Mouse (Mus musculus): ENCODE results near the gene Nrxn3. TPM values are rescaled to one million over a fixed set of nuclear protein-coding genes. Genes with fewer than 3 reads are reported as not detected.

The Nrxn3 gene
- polyA plus RNA-seq, 1 experiment, result not detected

DNA sequence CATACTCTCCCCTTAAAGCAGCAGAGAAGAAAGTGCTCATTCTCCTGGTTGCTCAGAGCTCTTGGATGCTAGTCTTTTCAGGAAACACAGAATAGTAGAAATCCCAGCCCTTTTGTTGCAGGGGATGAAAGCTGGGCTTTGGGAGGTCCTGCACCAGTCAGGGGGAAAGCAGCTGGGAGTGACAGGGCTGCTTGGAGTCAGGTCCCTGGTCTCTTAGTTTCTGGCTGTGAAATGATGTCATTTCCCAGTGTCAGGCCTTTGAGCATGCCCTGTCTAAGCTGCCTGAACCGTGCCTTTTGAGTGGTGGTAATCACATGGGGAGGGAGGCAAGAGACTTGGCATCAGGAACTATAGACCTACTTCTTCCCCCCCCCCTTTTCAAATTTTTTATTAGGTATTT lies 12.4 kb downstream of the Nrxn3 start:
- Histone ChIP-seq H3K4me1 (ENCODE audit: control insufficient read depth, insufficient read depth, low read length) (no peaks in the 10 kb centered on the region), H3K4me3 (ENCODE audit: insufficient read depth, low read length) (no peak overlapping the region), H3K27ac (ENCODE audit: insufficient read depth, low read depth, low read length) (no peak overlapping the region)
- TF ChIP-seq POLR2A (IDR thresholded peaks at IDR 0.05; ENCODE audit: borderline replicate concordance, low read depth, low read length) (no peak), CTCF (IDR thresholded peaks at IDR 0.05; ENCODE audit: low read depth, low read length) (no peak)

DNA sequence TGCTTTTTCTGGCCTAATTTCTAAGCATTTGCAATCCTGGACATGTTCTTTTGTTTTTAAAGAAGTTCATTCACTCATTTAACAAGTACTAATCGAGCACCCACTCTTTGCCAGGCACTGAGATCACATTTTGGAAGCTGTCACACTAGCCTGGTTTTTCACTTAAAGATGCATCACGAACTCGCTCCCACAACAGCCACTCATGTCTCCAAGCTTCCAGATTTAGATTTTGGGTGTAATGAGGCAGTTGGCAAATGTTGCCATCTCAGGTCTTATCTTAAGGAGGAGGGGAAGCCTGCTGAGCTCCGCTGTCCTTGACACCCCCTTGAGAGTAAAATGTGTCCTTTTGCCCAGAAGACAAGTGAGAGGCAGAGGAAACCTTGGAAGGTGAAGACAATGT lies 14.4 kb downstream of the Nrxn3 start:
- Histone ChIP-seq H3K4me3 (ENCODE audit: insufficient read depth, low read length) (no peak overlapping the region), H3K27ac (ENCODE audit: insufficient read depth, low read depth, low read length) (no peak overlapping the region), H3K4me1 (ENCODE audit: control insufficient read depth, insufficient read depth, low read length) (no peaks in the 10 kb centered on the region)
- TF ChIP-seq POLR2A (IDR thresholded peaks at IDR 0.05; ENCODE audit: borderline replicate concordance, low read depth, low read length) (no peak), CTCF (IDR thresholded peaks at IDR 0.05; ENCODE audit: low read depth, low read length) (no peak)

DNA sequence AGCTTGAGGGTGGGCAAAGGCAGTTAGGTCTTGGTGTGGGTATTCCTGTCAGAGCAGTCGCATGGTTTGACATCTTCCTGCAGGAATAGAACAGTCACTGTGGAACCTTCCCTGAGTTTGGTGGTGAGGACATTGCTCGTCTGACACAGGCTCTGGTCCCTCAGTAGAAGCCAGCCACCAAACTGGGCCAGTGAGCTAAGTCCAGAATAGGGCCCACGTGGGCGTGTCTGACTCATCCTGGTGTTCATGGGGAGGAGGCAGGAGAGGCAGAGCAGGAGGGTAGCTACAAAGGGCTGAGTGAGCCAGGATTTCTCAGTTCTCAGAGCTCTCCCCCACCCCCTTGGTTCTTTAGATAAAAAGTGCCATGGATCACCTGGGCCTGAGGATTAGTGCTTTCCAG lies 15.9 kb downstream of the Nrxn3 start:
- Histone ChIP-seq H3K27ac (ENCODE audit: insufficient read depth, low read depth, low read length) (no peak overlapping the region), H3K4me3 (ENCODE audit: insufficient read depth, low read length) (no peak overlapping the region), H3K4me1 (ENCODE audit: control insufficient read depth, insufficient read depth, low read length) (no peaks in the 10 kb centered on the region)
- TF ChIP-seq POLR2A (IDR thresholded peaks at IDR 0.05; ENCODE audit: borderline replicate concordance, low read depth, low read length) (no peak), CTCF (IDR thresholded peaks at IDR 0.05; ENCODE audit: low read depth, low read length) (no peak)

DNA sequence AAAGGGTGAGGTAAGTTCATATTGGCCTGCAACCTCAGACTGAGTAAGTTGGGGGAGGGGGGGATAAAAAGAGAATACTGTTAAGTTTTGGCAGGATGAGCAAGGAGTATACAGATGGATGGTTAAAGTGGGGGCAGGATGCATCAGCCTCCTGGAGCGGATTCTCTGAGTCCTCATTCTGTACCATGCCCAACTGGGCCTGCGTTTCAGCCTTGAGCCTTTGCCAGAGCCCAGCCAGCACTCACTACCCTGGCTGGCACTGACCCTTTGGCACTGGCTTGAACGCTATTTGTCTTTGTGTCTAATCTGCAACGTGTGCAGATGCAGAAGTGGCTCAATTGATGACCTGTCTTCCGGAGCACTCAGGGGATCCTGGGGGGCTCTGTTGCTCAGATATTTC lies 24.1 kb downstream of the Nrxn3 start:
- no peaks in the 10 kb centered on the region for H3K4me1 ChIP-seq (ENCODE audit: control insufficient read depth, insufficient read depth, low read length)
- TF ChIP-seq CTCF (IDR thresholded peaks at IDR 0.05; ENCODE audit: low read depth, low read length) (no peak), POLR2A (IDR thresholded peaks at IDR 0.05; ENCODE audit: borderline replicate concordance, low read depth, low read length) (no peak)

DNA sequence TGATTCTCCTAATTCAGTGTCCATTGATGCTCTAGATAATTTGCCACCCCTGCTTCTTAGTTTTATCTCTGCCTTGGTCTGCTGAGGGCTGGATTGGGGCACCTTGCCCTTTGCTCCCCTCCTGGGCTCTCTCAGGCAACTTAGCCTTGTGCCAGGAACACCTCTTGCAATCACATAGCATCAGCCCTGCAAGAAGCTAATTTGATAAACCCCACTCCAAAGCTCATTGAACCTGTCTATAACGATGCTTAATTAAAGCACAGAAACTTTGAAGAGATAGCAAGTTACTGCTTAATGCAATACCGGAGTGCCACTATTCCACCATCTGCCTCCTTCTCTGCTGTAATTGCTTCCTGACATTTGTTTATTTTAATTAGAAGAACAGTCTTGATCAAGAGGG lies 42.1 kb downstream of the Nrxn3 start:
- Histone ChIP-seq H3K27ac (ENCODE audit: insufficient read depth, low read depth, low read length) (no peak overlapping the region), H3K4me1 (ENCODE audit: control insufficient read depth, insufficient read depth, low read length) (no peaks in the 10 kb centered on the region), H3K4me3 (ENCODE audit: insufficient read depth, low read length) (no peak overlapping the region)
- TF ChIP-seq POLR2A (IDR thresholded peaks at IDR 0.05; ENCODE audit: borderline replicate concordance, low read depth, low read length) (no peak), CTCF (IDR thresholded peaks at IDR 0.05; ENCODE audit: low read depth, low read length) (no peak)

More for the DNA sequence above, 24.1 kb downstream of the Nrxn3 start:
- no peak overlapping the region for H3K4me3 ChIP-seq (ENCODE audit: insufficient read depth, low read length)
- no peak overlapping the region for H3K27ac ChIP-seq (ENCODE audit: insufficient read depth, low read depth, low read length)

DNA sequence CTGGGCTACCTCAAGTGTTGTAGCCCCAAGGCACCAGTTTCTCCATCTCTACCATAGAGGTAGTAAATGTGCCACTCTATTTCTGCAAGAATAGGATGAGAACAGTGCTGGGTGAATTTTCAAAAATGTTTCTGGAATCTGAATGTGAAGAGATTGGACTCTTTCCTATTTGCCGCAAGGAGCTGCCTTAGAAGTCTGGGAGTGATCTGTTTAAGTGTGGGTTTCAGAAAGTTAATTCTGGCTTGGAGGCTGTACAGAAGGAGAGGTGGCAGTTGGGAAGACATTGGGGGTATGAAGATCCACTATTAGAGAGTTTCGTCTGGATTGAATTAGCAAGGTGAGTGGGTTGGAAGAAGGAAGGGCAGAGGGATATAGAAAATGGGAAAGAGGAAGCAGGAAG lies 52.0 kb downstream of the Nrxn3 start:
- Histone ChIP-seq H3K27ac (ENCODE audit: insufficient read depth, low read depth, low read length) (no peak overlapping the region), H3K4me3 (ENCODE audit: insufficient read depth, low read length) (no peak overlapping the region), H3K4me1 (ENCODE audit: control insufficient read depth, insufficient read depth, low read length) (no peaks in the 10 kb centered on the region)
- TF ChIP-seq POLR2A (IDR thresholded peaks at IDR 0.05; ENCODE audit: borderline replicate concordance, low read depth, low read length), result no peak
- TF ChIP-seq CTCF (IDR thresholded peaks at IDR 0.05; ENCODE audit: low read depth, low read length), result no peak

DNA sequence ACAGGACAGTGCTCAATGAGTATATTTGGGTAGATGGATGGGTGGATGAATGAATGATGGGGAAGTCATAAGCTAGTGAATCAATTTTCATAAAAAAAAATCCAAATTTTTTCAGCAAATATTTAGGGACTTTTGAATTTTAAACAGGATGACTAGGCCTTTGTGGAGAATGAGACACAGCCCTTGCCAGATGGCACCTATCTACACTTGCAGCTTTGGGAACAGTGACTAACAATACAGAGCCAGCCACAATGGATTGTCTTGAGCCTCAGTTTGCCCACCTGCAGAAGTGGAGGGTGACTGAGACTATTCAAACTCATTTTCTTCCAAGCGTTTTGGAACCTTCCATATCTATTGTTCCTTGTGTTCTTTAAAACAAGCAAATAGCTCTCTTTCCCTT lies 55.4 kb downstream of the Nrxn3 start:
- Histone ChIP-seq H3K4me1 (ENCODE audit: control insufficient read depth, insufficient read depth, low read length) (no peaks in the 10 kb centered on the region), H3K27ac (ENCODE audit: insufficient read depth, low read depth, low read length) (no peak overlapping the region), H3K4me3 (ENCODE audit: insufficient read depth, low read length) (no peak overlapping the region)
- TF ChIP-seq CTCF (IDR thresholded peaks at IDR 0.05; ENCODE audit: low read depth, low read length) (no peak), POLR2A (IDR thresholded peaks at IDR 0.05; ENCODE audit: borderline replicate concordance, low read depth, low read length) (no peak)

DNA sequence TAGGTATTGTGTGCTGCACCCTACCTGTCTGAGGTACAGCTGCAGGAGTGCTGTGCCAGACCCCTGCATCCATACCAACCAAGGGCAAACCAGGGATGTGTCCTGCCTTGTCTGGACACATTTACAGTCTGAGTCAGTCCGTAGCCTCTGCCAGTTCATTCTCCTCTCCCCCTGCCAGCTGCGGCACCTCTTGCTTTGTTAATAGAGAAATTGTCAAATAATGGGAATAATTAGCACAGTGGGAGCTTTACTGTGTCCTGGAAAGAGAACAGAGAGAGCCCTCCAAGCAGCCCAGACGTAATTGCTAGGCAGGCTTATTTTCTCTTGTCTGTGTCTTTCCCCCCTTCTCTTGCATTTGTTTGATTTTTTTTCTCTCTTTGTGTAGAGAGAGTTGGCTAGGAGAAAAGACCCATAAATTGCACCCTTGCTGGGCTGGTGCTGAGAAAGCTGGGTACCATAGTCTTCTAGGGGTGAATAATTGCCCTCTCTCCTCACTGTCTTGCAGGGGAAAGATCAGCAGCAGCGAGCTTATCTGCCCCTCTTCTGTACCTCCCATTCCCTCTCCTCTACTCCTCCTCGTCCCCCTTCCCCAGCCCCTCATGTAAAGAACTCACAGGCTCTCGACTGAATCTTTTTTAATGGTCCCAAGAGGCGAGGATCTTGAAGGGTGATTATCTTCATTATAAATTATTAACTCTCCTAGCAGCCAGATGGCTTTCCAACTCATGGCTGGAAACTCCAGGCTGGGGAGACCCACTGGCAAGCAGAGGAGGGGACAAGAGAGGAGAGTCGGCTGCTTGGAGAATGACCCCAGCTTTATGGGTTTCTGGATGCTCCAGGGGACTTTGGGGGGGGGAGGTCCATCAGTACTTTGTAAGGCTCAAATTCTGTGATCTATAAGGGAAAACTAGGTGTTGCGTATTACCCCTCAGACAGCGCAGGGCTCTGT lies 61.8 kb downstream of the Nrxn3 start:
- no peak overlapping the region for H3K4me3 ChIP-seq (ENCODE audit: insufficient read depth, low read length)
- no peak overlapping the region for H3K27ac ChIP-seq (ENCODE audit: insufficient read depth, low read depth, low read length)
- H3K4me1 ChIP-seq (ENCODE audit: control insufficient read depth, insufficient read depth, low read length), result no peaks in the 10 kb centered on the region
- TF ChIP-seq CTCF (IDR thresholded peaks at IDR 0.05; ENCODE audit: low read depth, low read length), result no peak
- no peak for TF ChIP-seq POLR2A (IDR thresholded peaks at IDR 0.05; ENCODE audit: borderline replicate concordance, low read depth, low read length)

DNA sequence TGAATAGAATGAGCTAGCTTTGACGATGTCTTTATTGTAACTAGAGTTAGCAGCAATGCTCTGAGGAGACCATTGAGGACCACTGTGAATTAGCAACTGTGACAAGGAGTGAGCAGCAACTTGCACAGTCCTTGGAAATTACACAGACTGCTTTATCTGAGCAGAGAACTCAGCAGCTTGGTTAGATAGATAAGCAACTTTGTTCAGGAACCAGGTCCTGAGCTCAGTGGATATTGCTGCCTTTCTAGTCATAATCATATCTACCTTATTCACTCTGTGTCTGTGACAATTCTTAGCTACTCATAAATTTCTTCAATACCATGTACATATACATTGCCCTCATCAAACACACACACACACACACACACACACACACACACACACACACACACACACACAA lies 70.6 kb downstream of the Nrxn3 start:
- no peaks in the 10 kb centered on the region for H3K4me1 ChIP-seq (ENCODE audit: control insufficient read depth, insufficient read depth, low read length)
- no peak overlapping the region for H3K4me3 ChIP-seq (ENCODE audit: insufficient read depth, low read length)
- H3K27ac ChIP-seq (ENCODE audit: insufficient read depth, low read depth, low read length), result no peak overlapping the region
- no peak for TF ChIP-seq CTCF (IDR thresholded peaks at IDR 0.05; ENCODE audit: low read depth, low read length)
- no peak for TF ChIP-seq POLR2A (IDR thresholded peaks at IDR 0.05; ENCODE audit: borderline replicate concordance, low read depth, low read length)

DNA sequence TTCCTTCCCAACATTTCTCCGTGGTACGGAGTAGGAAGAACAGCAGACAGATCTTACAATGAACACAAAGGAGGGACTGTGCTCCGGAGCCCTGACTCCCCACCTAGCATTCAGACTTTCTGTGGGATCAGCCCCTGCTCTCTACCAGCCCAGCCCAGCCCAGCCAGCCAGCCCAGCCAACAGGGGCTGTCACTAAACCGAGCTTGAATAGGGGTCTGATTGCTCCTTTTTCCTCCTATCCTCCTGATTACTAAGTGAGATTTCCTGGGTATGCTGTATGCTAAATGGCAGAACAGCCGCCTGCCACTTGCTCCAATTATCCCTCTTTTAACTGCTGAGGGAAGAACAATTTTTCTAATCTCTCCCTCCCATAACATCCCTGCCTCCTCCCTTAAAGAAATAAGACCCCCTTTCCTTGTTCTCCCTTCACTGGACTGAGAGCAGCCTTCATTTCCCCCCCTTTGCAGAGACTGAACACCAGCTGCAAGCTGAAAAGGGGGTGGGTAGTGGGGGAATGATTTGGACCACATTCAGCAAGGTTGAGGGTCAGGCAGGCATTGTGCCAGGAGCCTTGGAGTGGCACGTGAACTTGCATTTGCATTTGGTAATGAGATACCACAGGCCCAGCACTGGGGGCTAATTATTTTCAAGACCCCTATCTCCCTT lies 78.4 kb downstream of the Nrxn3 start:
- TF ChIP-seq CTCF (IDR thresholded peaks at IDR 0.05; ENCODE audit: low read depth, low read length), result no peak
- no peak for TF ChIP-seq POLR2A (IDR thresholded peaks at IDR 0.05; ENCODE audit: borderline replicate concordance, low read depth, low read length)
- Histone ChIP-seq H3K4me1 (ENCODE audit: control insufficient read depth, insufficient read depth, low read length) (no peaks in the 10 kb centered on the region), H3K4me3 (ENCODE audit: insufficient read depth, low read length) (no peak overlapping the region)

More for the DNA sequence above, 78.4 kb downstream of the Nrxn3 start:
- H3K27ac ChIP-seq (ENCODE audit: insufficient read depth, low read depth, low read length), result no peak overlapping the region
